Mouse (Mus musculus): ENCODE data around the gene Map4k2.

Map4k2 gene

DNA sequence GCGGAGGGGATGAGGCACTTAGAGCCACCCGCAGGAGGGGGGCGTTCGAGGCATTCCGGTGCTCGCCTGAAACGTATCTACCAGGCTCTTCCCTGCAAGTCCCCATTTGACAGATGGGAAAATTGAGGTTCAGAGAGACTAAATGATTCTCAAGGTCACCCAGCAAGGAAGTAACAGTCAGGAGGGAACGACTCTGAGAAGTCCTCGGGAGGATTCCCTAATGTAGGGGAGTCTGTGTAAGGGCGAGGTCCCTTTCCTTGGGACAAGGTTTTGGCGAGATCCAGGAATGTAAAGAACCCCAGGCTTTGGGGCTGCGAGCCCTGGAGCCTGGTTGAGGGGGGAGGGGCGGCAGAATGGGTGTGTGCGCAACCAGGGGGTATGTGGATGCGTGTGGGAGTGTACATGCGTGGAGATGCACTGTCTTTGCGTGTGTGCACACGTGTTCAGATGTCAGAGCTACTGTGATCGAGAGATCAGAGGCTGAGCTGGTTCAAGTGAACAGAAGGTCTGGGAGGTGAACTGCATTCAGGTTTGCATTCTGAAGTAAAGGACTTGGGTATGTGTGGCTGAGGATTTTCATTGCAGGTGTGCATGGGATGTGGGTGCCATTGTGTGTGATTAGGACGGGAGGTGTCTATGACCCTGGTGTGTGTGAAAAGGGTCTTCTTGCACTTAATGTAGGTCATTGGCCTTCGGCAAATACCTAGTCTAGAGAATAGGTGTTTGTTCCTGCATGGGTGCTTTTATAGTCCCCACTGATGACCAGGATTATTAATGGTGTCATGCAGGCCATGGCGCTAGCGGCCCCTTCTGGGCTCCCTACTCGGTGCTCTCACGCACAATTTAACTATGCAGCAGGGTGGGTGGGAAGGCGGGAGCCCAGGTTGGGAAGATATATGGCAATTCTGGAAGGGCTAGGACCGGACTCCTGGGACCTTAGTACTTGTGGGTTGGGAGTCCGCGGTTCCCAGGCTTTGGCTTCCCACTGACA, 59.5 kb downstream of the Map4k2 start:
- no peak for DNase-seq (ENCODE audit: low spot score)

DNA sequence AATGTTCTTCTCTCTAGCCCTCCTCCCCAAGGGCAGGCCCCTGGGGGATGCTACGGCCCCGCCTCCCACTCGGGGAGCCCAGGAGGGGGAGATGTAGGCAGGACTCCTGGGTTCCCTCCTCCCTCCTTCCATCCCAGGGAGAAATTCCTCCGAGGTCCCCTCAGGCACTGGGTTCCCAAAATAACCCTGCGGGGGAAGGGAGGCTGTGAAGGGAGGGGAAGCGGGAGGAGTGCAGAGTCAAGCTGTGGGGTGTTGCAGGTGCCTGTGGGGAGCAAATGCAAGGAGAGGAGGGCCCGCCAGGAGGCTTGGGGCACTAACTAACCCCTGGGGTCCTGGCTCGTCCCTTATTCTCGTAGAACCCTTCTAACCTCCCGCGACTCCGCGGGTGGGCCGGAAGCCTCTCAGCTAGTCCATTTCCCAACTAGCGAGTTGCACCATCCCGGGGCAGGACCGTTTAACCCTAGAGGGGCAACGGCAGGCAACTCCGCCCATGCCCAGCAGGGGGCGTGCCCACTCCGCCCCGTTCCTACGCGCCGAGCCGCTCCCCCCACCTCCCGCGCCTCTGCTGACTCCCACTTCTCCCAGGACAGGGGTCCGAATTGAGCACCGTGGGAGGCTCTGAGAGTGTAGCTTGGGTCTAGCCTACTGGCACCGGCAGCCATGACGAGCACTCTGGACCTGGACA, 60.3 kb downstream of the Map4k2 start:
- peak; percentile 59 for DNase-seq (ENCODE audit: low spot score)

DNA sequence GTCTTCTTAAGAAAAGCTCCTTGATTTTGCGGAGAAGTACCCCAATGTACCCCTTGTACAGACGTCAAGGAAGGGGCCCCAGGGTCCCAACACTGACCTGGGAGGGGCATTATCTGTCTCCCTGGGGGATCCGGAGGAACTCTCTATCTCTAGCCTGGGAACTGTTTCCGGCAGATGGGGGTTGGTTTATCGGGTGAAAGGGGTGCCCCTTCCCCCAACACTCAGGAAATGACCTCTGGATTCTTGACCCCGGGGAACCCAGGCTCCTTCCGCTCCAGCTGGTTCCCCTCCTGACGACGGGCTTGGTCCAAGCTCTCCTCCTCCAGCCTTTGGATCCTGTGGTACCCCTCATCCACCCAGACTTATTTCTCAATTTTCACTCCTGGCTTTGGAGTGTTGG, 61.0 kb downstream of the Map4k2 start:
- no peak for DNase-seq (ENCODE audit: low spot score)

DNA sequence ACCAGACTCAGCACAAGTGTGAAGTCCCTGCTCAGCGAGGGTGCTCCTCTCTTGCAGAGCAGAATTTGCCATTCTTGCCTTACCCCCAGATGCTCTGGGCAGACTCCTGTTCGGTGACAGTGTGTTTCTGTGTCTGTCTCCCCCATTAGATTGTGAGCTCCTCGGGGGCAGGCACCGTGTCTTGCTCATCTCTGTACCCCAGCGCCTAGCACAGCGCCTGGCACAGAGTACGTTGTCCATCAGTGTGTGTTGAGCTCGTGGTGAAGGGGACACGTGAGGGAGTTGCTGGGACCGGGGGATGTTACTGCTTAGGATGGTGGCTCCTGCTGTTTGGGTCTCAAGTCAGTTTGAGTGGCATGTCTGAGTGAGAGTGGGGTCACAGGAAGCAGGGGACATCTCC, 62.9 kb downstream of the Map4k2 start:
- DNase-seq (ENCODE audit: low spot score): no peak

All from urinary bladder, postnatal 10 days (tissue).